Mouse (Mus musculus) embryonic stem cell, embryonic (primary cell): ENCODE results near the gene Ccdc107.
"Not testable (repeated sequence)": the region's sequence is repeated elsewhere in the genome, so short reads cannot be mapped to it uniquely, and the experiment has no call there.

Source experiments
- CTCF ChIA-PET, 4 experiments: fragments of 300-600 bp in 2 of 4; fragments of 350-600 bp in 2 of 4; sonication (Branson Sonifier 250); formaldehyde crosslinking; loops; one replicate each; lab custom pipeline; 2022; ENCODE audit warnings: inconsistent platforms in 2 of 4; lab: Charles Lee
- POLR2A ChIA-PET, 4 experiments: fragments of 300-600 bp in 2 of 4; fragments of 350-600 bp in 2 of 4; sonication (Branson Sonifier 250); formaldehyde crosslinking; loops; one replicate each; lab custom pipeline; 2022; ENCODE audit warnings: antibody characterized with exemption in 4 of 4, inconsistent platforms in 1 of 4; lab: Charles Lee

Ccdc107 gene

DNA sequence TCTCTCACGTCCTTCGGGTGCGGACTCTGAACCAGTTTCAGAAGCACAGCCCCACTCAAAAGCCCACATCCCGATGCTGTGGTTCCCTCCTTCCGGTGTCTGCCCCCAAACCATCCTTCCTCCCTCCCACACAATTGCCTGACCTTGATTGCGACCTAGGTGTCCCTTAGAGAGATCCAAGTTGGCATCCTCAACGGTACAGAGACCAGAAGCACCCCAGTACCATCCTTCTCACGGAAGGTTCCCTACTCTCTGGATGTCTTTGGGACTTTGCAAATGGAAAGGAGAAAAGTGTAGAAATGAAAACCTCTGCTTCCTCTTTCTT, 14.2 kb upstream of the Ccdc107 start:
- ChIA-PET POLR2A (interaction anchor here in 3 of 4 experiments (0.6 to 3.1 kb wide), 18 partner anchors 8 to 478 kb away, joined by 3 to 12 read pairs (median 3); partner anchors contain the start of genes Arhgef39 (in 3 of the 3), Ccdc107 (in 3 of the 3), Creb3 (in 2 of the 3) and Tln1 (in 2 of the 3)), CTCF (interaction anchor here (0.5 to 3.2 kb wide), 31 partner anchors 8 to 434 kb away, joined by 3 to 23 read pairs (median 5); partner anchors contain the start of genes Ccdc107 (in 2 of the 4), Gba2 (in 2 of the 4), Rgp1 (in 2 of the 4) and Arhgef39 (in 1 of the 4))

DNA sequence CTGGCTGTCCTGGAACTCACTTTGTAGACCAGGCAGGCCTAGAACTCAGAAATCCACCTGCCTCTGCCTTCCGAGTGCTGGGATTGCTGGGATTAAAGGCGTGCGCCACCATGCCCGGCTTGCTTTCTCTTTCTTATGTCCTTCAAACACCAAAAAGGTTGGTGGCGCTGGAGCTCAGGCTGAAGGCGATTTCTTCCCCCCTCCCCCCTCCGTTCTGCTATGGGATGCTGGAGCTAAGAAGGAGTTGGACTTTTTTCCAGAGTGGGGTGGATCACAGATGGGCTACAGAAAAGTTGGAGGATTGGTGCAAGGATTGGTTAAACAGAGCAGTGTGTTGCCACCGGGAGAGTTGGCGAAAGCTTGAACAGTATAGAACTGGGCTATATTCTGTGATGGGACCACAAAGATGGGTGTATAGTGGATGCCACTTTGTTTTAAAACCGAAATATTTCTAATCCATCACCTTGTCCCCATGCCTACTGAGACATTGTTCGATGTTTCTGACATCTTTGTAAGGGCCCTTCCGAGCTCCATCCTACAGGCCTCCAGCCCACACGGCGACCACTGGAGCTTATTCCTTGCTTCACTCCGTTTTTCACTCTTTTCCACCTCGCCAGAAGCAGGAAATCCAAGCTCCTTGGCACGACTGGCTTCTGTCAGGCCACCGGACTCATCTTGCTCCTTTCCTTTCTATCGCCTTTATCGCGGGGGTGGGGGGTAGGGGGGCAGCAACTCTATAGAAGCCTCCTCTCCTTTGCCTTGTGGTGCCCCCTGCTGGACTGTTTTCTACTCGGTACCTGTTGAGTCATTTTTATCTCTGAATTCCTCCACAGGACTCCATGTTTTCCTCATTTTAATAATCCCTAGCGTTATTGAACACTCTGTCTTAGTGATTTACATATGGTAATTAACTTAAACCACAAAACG, 13.5 kb upstream of the Ccdc107 start:
- POLR2A ChIA-PET: interaction anchor here (0.6 to 3.1 kb wide), 36 partner anchors 8 to 605 kb away, joined by 3 to 12 read pairs (median 3); partner anchors contain the start of genes Arhgef39 (in 3 of the 4), Ccdc107 (in 3 of the 4), Creb3 (in 2 of the 4) and Tln1 (in 2 of the 4)

DNA sequence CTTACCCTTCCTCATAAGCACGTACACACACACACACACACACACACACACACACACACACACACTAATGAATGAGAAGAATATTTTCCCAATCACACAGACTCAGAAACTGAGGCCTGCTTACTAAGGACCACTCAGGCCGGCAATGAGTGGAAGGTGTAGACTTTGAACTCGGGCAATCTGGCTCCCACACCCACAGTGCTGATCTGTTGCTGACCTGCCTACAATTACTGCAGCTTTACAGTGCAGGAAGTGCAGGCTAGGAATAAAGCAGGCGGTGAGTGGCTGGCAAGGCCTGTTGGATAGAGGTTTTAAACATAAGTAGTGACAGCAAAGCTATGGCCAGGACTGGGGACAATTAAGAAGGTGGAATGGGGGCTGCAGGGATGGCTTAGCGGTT, 11.7 kb upstream of the Ccdc107 start:
- ChIA-PET POLR2A (interaction anchor here in 1 of 4 experiments (1.5 to 3.1 kb wide), 2 partner anchors 12 to 40 kb away, joined by 6 to 12 read pairs; partner anchors contain the start of genes Ccdc107 and Tesk1), CTCF (interaction anchor here in 3 of 4 experiments (0.7 to 0.9 kb wide), 3 partner anchors 49 to 434 kb away, joined by 3 to 7 read pairs (median 4); no protein-coding TSS in a partner anchor)

More for the DNA sequence above, 13.5 kb upstream of the Ccdc107 start:
- CTCF ChIA-PET: interaction anchor here (0.5 to 3.2 kb wide), 90 partner anchors 9 to 1765 kb away, joined by 3 to 23 read pairs (median 5); partner anchors contain the start of genes Ccdc107 (in 3 of the 4), Tesk1 (in 3 of the 4), Arhgef39 (in 1 of the 4) and Cd72 (in 1 of the 4)

DNA sequence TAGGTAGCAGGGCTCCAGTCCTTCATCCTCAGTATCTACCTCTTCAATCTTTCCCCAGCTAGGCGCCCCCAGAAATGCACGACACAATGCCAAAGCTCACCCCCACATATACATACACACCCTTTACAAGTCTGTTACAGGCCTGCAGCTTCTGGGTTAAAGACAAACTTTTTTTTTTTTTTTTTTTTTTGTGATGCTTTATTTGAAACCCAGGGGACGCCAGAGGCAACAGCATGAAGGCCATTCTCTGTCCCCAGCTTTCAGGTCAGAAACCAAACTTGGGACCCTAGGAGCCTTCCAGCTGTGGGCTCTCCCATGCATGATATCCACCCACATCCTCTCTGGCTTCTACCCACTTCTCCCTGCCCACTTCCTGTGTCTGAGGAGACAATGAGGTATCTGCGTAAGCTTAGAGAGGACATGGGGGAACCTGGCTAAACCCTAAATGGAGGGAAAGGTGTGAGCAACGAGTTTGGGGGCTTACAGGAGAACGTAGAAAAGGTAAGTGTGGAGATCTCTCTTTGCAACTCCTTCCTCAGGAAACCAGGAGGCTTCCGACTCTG, 10.7 kb upstream of the Ccdc107 start:
- POLR2A ChIA-PET: interaction anchor here in 3 of 4 experiments (0.6 to 2.9 kb wide), 7 partner anchors 11 to 52 kb away, joined by 3 to 11 read pairs (median 4); partner anchors contain the start of genes Ccdc107 (in 2 of the 3), Arhgef39 (in 1 of the 3) and Tesk1 (in 1 of the 3)
- CTCF ChIA-PET: interaction anchor here (0.6 to 1.9 kb wide), 14 partner anchors 17 to 479 kb away, joined by 3 to 7 read pairs (median 4); partner anchors contain the start of gene Arhgef39 (in 1 of the 4)

DNA sequence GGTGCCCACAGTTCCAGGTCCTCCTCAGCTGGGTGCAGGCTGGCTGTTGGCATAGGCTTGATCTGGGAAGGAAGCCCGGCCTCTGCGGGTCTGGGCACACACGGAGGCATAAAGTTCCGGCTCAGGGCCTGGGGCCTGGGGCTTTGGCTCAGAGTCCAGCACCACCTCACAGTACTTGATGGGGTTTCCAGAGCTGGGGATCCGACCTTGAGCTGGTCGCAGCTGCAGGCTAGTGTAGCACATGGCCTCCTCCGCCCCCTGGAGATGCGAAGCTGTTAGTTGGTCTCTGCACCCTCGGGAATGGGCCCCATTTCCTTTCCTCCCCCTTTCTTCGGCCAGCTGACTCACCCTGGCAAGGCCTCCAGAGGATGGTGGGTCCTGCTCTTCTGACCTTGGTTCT, 10.1 kb upstream of the Ccdc107 start:
- CTCF ChIA-PET: interaction anchor here in 3 of 4 experiments (0.6 to 1.9 kb wide), 10 partner anchors 17 to 480 kb away, joined by 3 to 6 read pairs (median 4); partner anchors contain the start of gene Arhgef39 (in 1 of the 3)
- POLR2A ChIA-PET: interaction anchor here in 2 of 4 experiments (1.1 to 2.9 kb wide), 7 partner anchors 9 to 482 kb away, joined by 3 to 11 read pairs (median 4); partner anchors contain the start of genes Ccdc107 (in 2 of the 2), Arhgef39 (in 1 of the 2) and Vcp (in 1 of the 2)

DNA sequence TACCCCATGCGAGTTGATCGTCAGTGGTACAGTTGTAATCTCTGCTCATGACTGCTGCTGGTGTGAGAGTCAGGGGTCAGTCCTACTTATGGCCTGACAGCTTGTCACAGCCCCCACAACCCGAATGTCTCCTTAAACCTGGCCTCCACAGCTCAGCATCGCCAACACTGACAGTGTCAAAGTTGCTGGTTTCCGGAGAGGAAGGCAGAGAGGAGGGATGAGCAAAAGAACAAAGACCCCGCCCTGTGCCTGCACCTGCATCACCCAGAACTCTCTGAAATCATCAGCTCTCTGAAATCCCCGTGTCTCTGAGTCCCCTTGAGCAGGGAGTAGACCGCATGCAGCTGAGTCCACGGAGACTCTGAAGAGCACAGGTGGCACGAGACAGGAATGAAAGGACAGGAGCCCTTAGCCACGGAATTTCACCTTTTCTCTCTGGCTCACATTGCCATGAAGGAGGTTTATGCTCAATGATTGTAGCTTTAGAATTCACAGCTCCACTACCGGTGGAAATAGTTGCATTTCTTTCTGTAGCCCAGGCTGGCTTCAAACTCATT, 9.1 kb upstream of the Ccdc107 start, which contains the start of gene Sit1:
TSS of gene Sit1 (minus strand) at position 200 of the 557 bp plus-strand sequence.
- CTCF ChIA-PET: interaction anchor here in 2 of 4 experiments (1.5 to 2.4 kb wide), 5 partner anchors 16 to 51 kb away, joined by 3 to 8 read pairs (median 6); partner anchors contain the start of gene Arhgef39 (in 1 of the 2)
- POLR2A ChIA-PET: interaction anchor here in 2 of 4 experiments (0.9 to 2.9 kb wide), 6 partner anchors 10 to 483 kb away, joined by 3 to 11 read pairs (median 4); partner anchors contain the start of genes Ccdc107 (in 1 of the 2) and Vcp (in 1 of the 2)

DNA sequence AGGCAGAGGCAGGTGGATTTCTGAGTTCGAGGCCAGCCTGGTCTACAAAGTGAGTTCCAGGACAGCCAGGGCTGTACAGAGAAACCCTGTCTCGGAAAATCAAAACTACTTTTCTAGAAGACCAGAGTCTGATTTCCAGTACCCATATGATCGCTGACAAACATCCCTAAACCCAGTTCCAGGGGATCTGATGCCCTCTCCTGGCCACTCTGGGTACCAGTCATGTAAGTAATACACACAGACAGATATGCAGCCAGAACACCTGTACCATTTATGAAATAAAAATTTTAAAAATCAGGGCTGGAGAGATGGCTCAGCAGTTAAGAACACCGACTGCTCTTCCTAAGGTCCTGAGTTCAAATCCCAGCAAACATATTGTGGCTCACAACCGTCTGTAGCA, 7.0 kb upstream of the Ccdc107 start:
- CTCF ChIA-PET: interaction anchor here in 2 of 4 experiments (0.7 to 1.1 kb wide), 3 partner anchors 42 to 53 kb away, joined by 3 to 5 read pairs (median 4); no protein-coding TSS in a partner anchor
- POLR2A ChIA-PET: not testable (repeated sequence)

DNA sequence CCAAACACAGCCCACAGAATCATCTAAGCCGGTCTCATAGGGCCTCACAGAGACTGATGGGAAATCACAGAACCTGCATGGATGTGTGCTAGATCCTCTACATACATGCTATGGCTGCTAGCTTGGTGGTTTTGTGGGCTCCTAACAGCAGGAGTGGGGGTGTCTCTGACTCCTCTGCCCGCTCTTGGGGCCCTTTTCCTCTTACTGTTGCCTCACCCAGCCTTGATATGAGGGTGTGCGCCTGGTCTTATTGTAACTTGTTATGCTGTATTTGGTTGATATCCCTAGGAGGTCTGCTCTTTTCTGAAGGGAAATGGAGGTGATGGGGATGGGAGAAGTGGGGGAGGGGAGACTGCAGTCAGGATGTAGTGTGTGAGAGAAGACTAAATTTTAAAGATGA, 3.1 kb upstream of the Ccdc107 start:
- ChIA-PET POLR2A (interaction anchor here in 2 of 4 experiments (0.6 to 1.4 kb wide), 2 partner anchors 69 to 209 kb away, joined by 3 to 5 read pairs; no protein-coding TSS in a partner anchor), CTCF (interaction anchor here in 2 of 4 experiments (0.9 to 1.1 kb wide), 3 partner anchors 9 to 68 kb away, joined by 3 to 9 read pairs (median 8); partner anchors contain the start of gene Arhgef39 (in 1 of the 2))

DNA sequence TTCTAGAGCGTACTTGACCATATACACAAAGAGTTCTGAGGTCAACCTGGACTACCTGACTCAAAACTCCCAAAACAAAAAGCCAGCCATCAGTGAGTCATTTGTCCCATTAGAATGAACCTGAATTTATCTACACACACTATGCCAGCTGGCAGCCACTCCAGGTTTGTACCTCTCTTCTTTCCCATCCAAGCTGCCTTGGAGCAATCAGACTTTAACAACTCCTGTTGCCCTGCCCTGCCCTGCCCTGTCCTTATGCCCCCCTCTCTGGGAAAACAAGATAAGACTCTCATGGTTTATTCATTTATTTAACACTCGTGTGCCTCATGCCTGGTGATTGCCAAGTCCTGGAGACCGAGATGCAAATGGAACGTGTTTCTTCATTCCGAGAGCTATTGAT, 1.9 kb upstream of the Ccdc107 start:
- CTCF ChIA-PET: interaction anchor here (0.5 to 1.2 kb wide), 8 partner anchors 11 to 490 kb away, joined by 3 to 9 read pairs (median 4); no protein-coding TSS in a partner anchor
- POLR2A ChIA-PET: interaction anchor here (0.5 to 2.3 kb wide), 7 partner anchors 8 to 78 kb away, joined by 3 to 8 read pairs (median 4); partner anchors contain the start of gene Arhgef39 (in 1 of the 4)

DNA sequence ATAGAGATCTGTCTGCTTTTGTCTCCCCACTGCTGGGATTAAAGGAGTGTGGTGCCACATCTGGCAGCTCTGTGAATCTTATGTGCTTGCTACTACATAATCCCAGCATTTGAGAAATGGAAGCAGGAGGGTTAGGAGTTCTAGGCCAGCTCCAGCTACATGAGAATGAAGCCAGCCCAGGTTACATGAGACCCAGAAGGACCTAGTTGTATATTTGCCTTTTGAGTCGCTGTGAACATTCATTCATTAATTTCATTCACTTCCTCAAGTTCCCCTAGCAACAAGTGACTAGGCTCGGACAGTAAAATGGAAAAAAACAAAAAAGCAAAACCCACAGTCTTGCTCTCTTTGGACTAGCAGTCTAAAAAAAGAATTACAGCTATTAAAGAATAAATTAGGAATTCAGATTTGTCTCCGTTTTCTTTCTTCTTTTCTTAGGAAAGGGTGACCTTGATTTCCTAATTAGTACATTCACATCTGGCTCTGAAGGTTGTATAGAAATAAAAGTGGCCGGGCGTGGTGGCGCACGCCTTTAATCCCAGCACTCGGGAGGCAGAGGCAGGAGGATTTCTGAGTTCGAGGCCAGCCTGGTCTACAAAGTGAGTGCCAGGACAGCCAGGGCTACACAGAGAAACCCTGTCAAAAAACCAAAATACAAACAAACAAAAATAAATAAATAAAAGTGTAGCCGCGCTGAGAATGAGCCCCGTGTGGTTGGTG, 439 bp upstream of the Ccdc107 start:
- CTCF ChIA-PET: interaction anchor here (0.6 to 2.3 kb wide), 13 partner anchors 13 to 445 kb away, joined by 3 to 13 read pairs (median 3); partner anchors contain the start of genes Gba2 (in 1 of the 4) and Rgp1 (in 1 of the 4)

DNA sequence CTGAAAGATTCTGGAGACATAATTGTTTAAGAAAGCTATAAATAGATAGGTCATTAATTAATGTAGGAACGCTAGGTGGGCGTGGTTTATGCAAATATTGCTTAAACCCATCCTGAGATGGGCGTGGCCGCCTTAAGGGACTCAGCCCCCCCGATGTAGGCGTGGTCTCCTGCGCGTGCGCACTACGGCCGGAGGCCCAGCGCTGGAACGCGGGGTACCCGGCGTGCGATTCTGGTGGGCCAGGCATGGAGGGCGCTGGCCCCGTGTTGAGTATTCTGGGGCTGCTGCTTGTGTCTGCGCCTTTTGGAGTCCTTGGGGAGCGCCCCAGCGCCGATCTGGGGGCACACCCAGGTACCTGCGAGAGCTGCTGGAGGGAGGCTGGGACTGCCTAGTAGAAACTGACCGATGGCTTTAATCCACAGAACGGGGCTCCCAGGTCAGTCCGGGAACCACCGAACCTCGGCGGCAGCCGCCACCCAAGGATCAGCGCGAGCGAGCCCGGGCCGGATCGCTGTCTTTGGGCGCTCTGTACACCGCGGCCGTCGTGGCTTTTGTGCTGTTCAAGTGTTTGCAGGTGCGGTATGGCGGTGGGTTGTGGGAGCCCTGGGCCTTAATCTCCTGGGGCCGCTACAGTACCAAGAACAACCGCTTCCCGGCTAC, 616 bp downstream of the Ccdc107 start:
- CTCF ChIA-PET: interaction anchor here in 3 of 4 experiments (0.5 to 2.3 kb wide), 12 partner anchors 14 to 1035 kb away, joined by 3 to 13 read pairs (median 3); no protein-coding TSS in a partner anchor
- POLR2A ChIA-PET: interaction anchor here in 3 of 4 experiments (0.5 to 2.5 kb wide), 33 partner anchors 8 to 493 kb away, joined by 3 to 12 read pairs (median 4); partner anchors contain the start of genes Creb3 (in 3 of the 3), Tln1 (in 3 of the 3), Vcp (in 2 of the 3) and Gba2 (in 1 of the 3)

More for the DNA sequence above, 439 bp upstream of the Ccdc107 start:
- POLR2A ChIA-PET: interaction anchor here in 3 of 4 experiments (0.5 to 2.5 kb wide), 36 partner anchors 9 to 492 kb away, joined by 3 to 12 read pairs (median 4); partner anchors contain the start of genes Creb3 (in 3 of the 3), Tln1 (in 3 of the 3), Vcp (in 2 of the 3) and Gba2 (in 1 of the 3)

DNA sequence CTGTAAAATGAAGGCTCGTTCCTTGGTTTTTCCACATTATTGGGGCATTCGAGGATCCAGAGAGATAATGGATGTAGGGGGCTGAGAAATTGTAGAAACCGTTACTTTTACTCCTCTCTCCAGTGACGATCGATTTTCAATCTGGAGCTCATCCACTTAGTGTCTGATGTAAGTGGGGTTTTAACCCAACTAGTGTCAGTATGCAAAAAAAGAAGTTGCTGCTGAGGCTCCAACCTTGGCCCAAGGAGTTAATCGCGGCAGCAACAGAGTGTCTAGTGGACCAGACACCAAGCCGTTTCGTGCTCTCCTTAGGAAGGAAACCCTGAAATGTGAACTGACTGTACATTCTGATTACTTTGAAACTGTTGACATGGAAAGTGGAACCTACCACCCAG, 1.1 kb downstream of the Ccdc107 start:
- CTCF ChIA-PET: interaction anchor here in 2 of 4 experiments (0.6 to 2.3 kb wide), 4 partner anchors 15 to 1035 kb away, joined by 3 to 13 read pairs (median 7); no protein-coding TSS in a partner anchor
- POLR2A ChIA-PET: interaction anchor here in 2 of 4 experiments (0.6 to 2.5 kb wide), 12 partner anchors 8 to 69 kb away, joined by 3 to 12 read pairs (median 6); partner anchors contain the start of genes Creb3 (in 2 of the 2), Tln1 (in 2 of the 2) and Sit1 (in 1 of the 2)

DNA sequence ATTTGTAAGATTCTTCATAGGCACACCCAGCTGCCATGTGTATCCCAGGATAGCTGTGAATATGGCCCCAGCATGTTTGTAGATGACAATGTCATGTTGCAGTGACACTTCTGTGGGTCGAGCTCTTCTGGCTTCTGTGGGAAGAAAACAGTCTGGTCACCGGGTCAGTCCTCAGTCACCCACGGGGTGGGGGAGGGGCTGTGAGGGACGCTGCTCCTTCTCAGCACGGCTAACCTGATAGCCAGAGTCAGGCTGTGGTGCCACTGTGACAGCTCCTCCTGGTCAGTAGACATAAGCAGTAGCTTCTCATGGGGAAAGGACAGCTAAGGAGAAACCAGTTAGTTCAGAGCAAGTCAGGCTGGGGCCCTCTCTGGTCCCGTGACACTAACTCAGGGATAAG, 3.9 kb downstream of the Ccdc107 start:
- ChIA-PET POLR2A (interaction anchor here in 1 of 4 experiments (0.9 kb wide), 1 partner anchor 12 kb away, joined by 3 read pairs; no protein-coding TSS in a partner anchor), CTCF (interaction anchor here in 3 of 4 experiments (0.6 to 1.4 kb wide), 5 partner anchors 17 to 64 kb away, joined by 3 to 5 read pairs (median 3); no protein-coding TSS in a partner anchor)

DNA sequence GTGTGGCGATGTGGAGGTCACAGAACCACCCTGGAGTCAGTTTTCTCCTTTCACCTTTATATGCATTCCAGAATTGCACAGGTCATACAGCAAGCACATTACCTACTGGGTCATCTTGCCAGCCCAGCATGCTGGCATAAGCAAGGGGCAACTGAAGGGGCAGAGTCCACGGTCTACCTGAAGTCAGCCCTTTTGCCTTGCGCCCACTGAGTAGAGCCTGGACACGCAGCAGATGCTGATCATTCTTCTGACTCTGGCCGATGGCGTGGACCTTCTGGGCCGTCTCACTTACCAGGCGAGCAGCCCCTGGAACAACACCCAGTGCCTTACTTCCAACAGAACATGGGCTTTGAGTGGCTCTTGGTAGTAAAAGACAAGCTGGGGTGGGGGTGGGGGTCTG, 4.7 kb downstream of the Ccdc107 start:
- ChIA-PET POLR2A (interaction anchor here in 2 of 4 experiments (0.9 to 2.3 kb wide), 3 partner anchors 11 to 78 kb away, joined by 3 to 5 read pairs (median 3); no protein-coding TSS in a partner anchor), CTCF (interaction anchor here in 3 of 4 experiments (0.6 to 3.1 kb wide), 6 partner anchors 18 to 65 kb away, joined by 3 to 22 read pairs (median 4); no protein-coding TSS in a partner anchor)
